Mouse (Mus musculus) adrenal gland, postnatal 25 days (tissue): ENCODE results near the gene Dpp6. TPM values are rescaled to one million over a fixed set of nuclear protein-coding genes. Genes with fewer than 3 reads are reported as not detected.

ENCODE experiments used
- DNase-seq: peaks from one replicate; pipeline ENCODE4 v3.0.0; 2021; ENCODE audit warnings: mixed read lengths
- total RNA-seq: library from RNA; stranded (reverse); gene quantifications from 2 replicates; pipeline ENCODE4 v1.2.3, GENCODE M21; 2021

Dpp6 gene
- total RNA-seq, 1 experiment from 2014 or later: 8.0 TPM

- DNase-seq: no peak
Measured at GRCm38 (mm10) chr5:27526906-27527305, 709.9 kb downstream of the Dpp6 start.

GRCm38 (mm10) chr5:27544816-27545270, 727.8 kb downstream of the Dpp6 start:
- DNase-seq: peak; percentile 41

DNA sequence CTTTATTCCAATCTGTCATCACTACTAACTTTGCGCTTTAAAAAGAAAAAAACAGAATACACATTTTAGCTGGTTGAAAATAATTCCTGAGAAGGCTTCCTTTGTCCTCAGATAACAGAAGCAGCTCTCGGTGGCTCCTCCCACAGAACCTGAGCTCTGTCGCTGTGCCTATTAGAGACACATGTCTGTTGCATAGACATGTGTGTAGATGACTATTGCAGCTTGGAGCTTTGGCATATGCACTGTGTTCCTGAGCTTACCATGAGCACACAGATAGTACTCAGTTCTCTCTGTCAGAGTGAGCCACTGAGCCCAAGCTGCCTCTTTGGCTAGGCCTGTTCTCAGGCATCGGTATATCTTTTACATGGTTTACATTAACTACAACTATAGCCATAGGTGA, 732.3 kb downstream of the Dpp6 start:
- no peak for DNase-seq

- no peak for DNase-seq
Measured at GRCm38 (mm10) chr5:27565700-27566099, 748.7 kb downstream of the Dpp6 start.

GRCm38 (mm10) chr5:27587970-27588758, 771.2 kb downstream of the Dpp6 start:
- no peak for DNase-seq

- DNase-seq: no peak
Measured at GRCm38 (mm10) chr5:27604132-27604531, 787.1 kb downstream of the Dpp6 start.

DNA sequence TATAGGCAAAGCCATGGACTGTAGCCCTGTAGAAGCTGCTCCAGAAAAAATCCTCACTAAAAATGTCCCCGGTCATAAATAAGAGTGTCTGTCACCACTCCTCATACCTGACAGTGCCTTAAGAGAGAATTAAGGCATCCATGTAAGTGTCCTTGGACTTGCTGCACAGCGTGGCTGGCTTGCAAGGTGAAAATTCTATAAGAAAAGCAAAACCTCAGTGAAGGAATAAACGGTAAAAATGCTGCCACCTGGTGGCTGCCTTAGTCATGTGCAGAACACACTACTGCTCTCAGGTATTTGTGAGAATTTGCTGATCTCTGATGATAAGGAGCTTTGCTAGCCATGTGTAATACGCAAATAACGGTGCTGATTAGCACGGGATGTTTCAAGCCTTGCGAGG, 798.8 kb downstream of the Dpp6 start:
- peak; percentile 43 for DNase-seq

DNA sequence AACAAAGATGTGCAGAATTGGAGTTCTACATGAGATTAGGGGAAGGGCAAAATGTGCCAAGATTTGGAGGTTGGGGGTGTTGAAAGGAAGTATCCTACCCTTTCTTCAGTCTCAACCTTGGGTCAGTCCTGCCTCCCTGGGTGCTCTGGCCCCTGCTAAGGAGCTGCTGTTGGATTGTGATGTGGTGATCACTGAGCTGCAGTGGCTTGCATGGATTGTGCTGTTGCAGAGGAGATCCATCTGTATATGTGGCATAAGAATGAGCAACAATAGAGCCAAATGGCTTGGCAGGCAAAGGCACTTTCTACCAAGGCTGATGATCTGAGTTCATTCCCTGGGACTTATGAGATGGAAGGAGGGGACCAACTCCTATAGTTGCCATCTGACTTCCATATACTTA, 804.8 kb downstream of the Dpp6 start:
- no peak for DNase-seq

DNA sequence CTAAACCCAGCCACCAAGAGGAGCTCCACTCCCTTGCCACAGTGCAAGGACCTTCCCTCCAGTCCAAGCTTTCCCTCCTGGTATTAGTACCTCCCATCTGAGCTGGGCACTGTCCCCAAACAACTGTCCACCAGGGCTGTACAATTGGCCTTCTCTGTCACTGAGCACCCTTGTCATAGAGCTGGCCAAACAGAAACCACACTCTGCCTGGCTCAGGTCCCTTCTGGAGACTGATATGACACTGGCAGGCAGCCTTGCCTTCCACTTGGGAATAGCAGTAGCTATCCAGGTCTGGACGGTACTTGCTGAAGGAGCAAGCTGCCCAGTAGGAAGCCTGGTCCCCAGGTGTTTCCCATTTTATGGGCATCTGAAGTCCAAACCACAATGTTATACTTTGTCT, 806.9 kb downstream of the Dpp6 start:
- DNase-seq: no peak

DNA sequence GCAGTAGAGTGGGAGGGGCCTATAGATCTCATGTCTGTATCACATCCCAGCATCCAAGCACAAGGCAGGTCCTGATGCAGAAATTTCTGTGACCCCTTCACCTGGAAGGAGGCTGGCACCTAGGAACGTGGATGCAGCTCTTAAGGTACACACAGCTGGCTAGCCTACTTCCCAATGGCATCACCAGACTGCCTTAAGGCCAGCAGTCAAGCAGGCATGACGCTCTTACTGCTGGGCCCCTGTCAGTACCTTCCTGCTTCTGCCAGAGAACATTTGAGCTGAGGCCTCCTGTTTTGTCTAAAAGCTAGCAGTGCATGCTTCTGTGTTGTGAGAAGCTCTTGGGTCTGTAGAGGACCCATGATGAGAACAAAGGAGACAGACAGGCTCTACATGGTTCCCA, 815.1 kb downstream of the Dpp6 start:
- DNase-seq: no peak

- DNase-seq: no peak
Measured at GRCm38 (mm10) chr5:27635941-27636340, 818.9 kb downstream of the Dpp6 start.

DNA sequence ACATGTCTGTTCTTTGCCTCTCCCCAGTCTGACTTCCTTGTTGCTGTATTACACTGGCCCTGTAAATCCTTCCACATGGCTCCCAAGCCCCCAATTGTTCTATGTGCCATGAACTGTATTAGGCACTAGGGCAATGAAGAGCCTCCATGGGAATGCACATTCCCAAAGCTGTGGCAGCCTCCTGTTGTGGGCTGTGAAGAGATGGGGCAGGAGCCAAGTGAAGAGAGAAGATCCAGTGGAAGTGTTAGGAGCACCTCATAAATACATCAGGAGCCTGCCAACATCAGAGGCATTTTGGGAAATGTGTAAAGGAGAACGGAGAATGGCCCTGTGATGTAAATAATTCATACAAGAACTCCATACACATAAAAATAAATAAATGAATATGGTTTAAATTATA, 824.9 kb downstream of the Dpp6 start:
- no peak for DNase-seq

- DNase-seq: peak; percentile 44
Measured at GRCm38 (mm10) chr5:27651879-27652814, 835.1 kb downstream of the Dpp6 start.

- no peak for DNase-seq
Measured at GRCm38 (mm10) chr5:27656101-27656500, 839.1 kb downstream of the Dpp6 start.

DNA sequence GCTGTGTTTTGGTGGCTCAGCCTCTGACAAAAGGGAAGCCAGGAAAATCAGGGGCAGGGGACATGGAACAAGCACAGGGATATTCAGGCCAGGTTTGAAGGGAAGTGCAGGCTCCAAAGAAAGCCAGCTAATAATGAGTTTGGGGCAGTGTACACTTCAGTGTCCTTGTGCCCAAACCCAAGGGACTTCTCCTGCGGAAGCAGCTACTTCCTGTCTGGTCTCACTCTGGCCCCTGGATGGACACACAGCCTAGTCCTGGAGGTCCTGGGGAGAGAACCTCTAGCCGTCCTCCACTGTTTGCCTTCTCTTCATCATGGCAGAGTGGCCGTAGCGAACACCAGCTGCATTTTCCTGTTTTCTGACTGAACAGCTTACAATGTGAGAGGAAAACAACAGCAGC, 840.7 kb downstream of the Dpp6 start:
- DNase-seq: no peak

DNA sequence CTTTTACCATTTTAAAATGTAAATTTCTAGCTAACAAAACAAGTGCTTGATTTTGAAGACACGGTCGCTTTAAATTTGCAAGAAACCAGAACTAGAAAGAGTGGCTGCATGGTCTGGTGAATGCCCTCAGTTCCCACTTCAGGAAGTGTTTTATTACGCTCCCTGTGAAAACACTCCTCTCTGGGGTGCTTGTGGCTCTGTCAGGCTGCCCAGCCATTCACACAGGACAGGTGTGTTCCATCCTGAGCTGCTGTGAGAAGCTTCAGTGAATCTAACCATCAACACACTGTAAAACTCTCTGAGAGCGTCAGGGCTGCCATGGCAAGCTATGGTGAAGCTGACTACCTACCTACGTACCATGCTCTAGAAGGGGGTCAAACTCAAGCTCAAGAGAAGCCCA, 841.2 kb downstream of the Dpp6 start:
- no peak for DNase-seq

- DNase-seq: no peak
Measured at GRCm38 (mm10) chr5:27658569-27658968, 841.6 kb downstream of the Dpp6 start.

- DNase-seq: no peak
Measured at GRCm38 (mm10) chr5:27659019-27659418, 842.0 kb downstream of the Dpp6 start.

DNA sequence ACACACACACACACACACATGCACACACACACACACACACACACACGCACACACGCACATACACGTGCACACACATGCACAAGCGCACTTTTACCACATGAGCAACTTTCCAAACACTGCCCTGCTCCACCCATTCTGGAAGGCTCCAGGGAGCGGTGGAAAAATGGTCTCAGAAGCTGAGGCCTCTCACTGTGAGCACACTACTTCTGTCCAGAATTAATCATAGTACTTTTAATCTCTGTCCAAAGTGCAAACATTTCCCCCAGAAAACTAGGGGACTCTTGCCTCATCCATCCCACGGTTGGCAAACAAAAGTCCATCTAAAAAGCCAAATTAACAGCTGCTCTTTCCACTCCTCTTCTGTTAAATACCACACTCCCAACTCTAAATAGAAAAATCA, 842.8 kb downstream of the Dpp6 start:
- no peak for DNase-seq

GRCm38 (mm10) chr5:27664111-27664510, 847.1 kb downstream of the Dpp6 start:
- no peak for DNase-seq

DNA sequence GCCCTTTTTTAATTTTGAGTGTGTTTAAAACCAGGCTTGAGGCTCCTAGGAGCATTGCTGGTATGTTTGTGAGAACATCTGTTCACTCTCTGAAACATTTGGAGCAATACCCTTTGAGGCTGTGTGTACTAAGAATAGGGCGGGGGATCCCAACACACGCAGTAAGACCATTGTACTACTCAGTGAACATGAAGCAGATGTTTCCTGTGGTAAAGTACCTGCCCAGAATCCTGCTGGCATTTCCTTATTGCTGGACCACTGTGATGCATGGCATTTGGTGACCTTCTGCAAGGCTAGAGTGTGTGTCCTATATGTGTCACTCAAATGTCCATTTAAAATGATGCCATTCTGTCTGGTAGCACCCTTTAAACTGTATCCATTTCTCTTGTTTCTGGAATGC, 854.5 kb downstream of the Dpp6 start:
- DNase-seq: no peak

DNA sequence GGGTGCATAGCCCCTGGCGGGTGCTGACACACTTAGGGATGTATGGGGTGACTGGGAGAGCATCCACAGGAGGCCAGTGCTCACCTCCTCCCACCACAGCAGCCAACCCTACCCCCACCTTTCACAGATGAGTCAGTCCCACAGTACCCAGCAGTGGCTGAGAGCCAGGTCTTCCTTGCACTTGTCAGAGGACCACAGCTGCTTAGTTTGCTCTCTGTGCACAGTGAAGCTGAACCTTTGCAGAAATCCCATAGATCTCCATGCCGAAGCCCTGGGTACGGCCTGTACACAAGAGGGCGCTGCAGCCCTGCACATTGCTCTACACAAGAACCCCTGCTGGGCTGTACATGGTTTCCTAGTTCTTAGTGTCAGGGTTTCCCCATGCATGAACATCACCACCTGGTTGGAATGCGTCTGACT, 860.3 kb downstream of the Dpp6 start:
- DNase-seq: peak; percentile 57

GRCm38 (mm10) chr5:27679151-27679550, 862.1 kb downstream of the Dpp6 start:
- peak; percentile 17 for DNase-seq
